Mouse (Mus musculus): ENCODE results near the gene Slc25a24. TPM values are rescaled to one million over a fixed set of nuclear protein-coding genes. Genes with fewer than 3 reads are reported as not detected.

The Slc25a24 gene
- polyA plus RNA-seq, 1 experiment, result 1.7 TPM

GRCm38 (mm10) chr3:109124091-109124490 is 1.1 kb downstream of the Slc25a24 start:
- no peak overlapping the region; the same call in 1 of the 2 replicates for H3K4me3 ChIP-seq (ENCODE audit: insufficient read depth, low read length)

DNA sequence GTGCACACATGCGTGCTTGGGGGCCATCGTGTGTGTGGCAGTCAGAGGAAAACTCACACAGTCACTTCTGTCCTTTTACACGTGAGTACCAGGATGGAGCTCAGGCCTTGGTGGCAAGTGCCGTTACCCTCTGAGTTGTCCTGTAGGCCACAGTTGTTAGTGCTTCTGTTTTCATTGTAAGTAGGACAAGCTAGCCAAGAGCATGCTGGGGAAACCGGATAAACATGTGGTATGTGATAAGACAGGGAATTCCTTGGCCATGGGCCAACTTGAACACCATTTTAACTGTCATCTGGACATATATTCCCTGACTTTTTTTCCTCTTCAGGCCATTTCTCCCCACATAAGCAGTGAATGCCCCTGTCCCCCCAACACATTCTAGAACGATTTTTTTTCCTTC is 2.6 kb downstream of the Slc25a24 start:
- H3K27ac ChIP-seq (ENCODE audit: insufficient read depth, low read length), result no peak overlapping the region
- H3K4me1 ChIP-seq (ENCODE audit: control insufficient read depth, insufficient read depth, low read length), result no peaks in the 10 kb centered on the region; the same call in 1 of the 2 replicates
- H3K4me3 ChIP-seq (ENCODE audit: insufficient read depth, low read length), result no peak overlapping the region
- TF ChIP-seq CTCF (IDR thresholded peaks at IDR 0.05; ENCODE audit: extremely low read depth, insufficient read depth, low read length) (no peak), POLR2A (IDR thresholded peaks at IDR 0.05; ENCODE audit: extremely low read depth, insufficient read depth, low read length) (no peak)

More at GRCm38 (mm10) chr3:109124091-109124490, 1.1 kb downstream of the Slc25a24 start:
- H3K4me1 ChIP-seq (ENCODE audit: control insufficient read depth, insufficient read depth, low read length), result no peaks in the 10 kb centered on the region; the same call in 1 of the 2 replicates
- TF ChIP-seq POLR2A (IDR thresholded peaks at IDR 0.05; ENCODE audit: extremely low read depth, insufficient read depth, low read length), result no peak
- H3K27ac ChIP-seq (ENCODE audit: insufficient read depth, low read length), result no peak overlapping the region

- no peak overlapping the region for H3K27ac ChIP-seq (ENCODE audit: insufficient read depth, low read length)
- no peak for TF ChIP-seq CTCF (IDR thresholded peaks at IDR 0.05; ENCODE audit: extremely low read depth, insufficient read depth, low read length)
- no peak for TF ChIP-seq POLR2A (IDR thresholded peaks at IDR 0.05; ENCODE audit: extremely low read depth, insufficient read depth, low read length)
- no peaks in the 10 kb centered on the region for H3K4me1 ChIP-seq (ENCODE audit: control insufficient read depth, insufficient read depth, low read length)
- no peak overlapping the region for H3K4me3 ChIP-seq (ENCODE audit: insufficient read depth, low read length)
These were observed 6.8 kb downstream of the Slc25a24 start for GRCm38 (mm10) chr3:109129768-109130167.

GRCm38 (mm10) chr3:109132966-109133365 is 10.0 kb downstream of the Slc25a24 start:
- no peak for TF ChIP-seq CTCF (IDR thresholded peaks at IDR 0.05; ENCODE audit: extremely low read depth, insufficient read depth, low read length)
- no peak for TF ChIP-seq POLR2A (IDR thresholded peaks at IDR 0.05; ENCODE audit: extremely low read depth, insufficient read depth, low read length)
- Histone ChIP-seq H3K27ac (ENCODE audit: insufficient read depth, low read length) (no peak overlapping the region), H3K4me3 (ENCODE audit: insufficient read depth, low read length) (no peak overlapping the region), H3K4me1 (ENCODE audit: control insufficient read depth, insufficient read depth, low read length) (no peaks in the 10 kb centered on the region)

DNA sequence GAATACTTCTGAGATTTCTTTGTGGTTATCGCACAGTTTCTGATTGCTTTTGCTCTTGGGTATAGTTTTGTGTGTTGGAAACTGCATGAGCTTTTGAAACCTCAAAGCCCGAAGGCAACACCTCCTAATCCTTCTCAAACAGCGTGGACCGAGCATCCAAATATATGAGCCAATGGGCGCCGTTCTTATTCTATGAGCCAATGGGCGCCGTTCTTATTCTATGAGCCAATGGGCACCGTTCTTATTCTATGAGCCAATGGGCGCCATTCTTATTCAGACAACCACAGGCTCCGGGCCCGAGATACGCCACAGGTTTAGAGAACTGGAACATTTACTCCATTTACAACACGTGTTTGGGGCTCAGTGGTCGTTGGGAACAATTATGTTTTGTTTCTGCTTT is 11.1 kb downstream of the Slc25a24 start:
- TF ChIP-seq POLR2A (IDR thresholded peaks at IDR 0.05; ENCODE audit: extremely low read depth, insufficient read depth, low read length) (no peak), CTCF (IDR thresholded peaks at IDR 0.05; ENCODE audit: extremely low read depth, insufficient read depth, low read length) (no peak)
- no peaks in the 10 kb centered on the region for H3K4me1 ChIP-seq (ENCODE audit: control insufficient read depth, insufficient read depth, low read length)
- no peak overlapping the region for H3K27ac ChIP-seq (ENCODE audit: insufficient read depth, low read length)
- H3K4me3 ChIP-seq (ENCODE audit: insufficient read depth, low read length), result no peak overlapping the region

- Histone ChIP-seq H3K4me3 (ENCODE audit: insufficient read depth, low read length) (no peak overlapping the region), H3K27ac (ENCODE audit: insufficient read depth, low read length) (no peak overlapping the region), H3K4me1 (ENCODE audit: control insufficient read depth, insufficient read depth, low read length) (no peaks in the 10 kb centered on the region)
- no peak for TF ChIP-seq CTCF (IDR thresholded peaks at IDR 0.05; ENCODE audit: extremely low read depth, insufficient read depth, low read length)
- TF ChIP-seq POLR2A (IDR thresholded peaks at IDR 0.05; ENCODE audit: extremely low read depth, insufficient read depth, low read length), result no peak
These were observed 12.4 kb downstream of the Slc25a24 start for GRCm38 (mm10) chr3:109135352-109135751.

DNA sequence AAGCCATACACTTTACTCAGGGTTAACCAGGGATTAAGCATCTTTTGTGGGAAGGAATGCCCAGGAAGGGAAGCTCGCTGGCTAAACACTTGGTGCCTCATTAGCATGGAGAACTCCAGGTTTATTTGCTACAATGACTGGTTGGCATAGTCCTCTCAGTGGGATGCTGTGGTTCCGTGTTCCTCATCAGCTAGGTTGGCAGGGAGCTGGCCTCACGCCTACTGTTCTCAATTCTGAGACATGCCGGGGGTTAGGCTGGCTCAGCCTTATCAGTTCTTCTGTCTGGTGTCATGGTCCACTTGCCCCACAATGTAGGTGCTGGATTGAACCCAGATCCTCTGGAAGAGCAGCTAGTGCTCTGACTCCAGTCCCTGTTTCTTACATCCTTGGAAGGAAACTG is 29.6 kb downstream of the Slc25a24 start:
- Histone ChIP-seq H3K27ac (ENCODE audit: insufficient read depth, low read length) (no peak overlapping the region), H3K4me1 (ENCODE audit: control insufficient read depth, insufficient read depth, low read length) (no peaks in the 10 kb centered on the region), H3K4me3 (ENCODE audit: insufficient read depth, low read length) (no peak overlapping the region)
- TF ChIP-seq CTCF (IDR thresholded peaks at IDR 0.05; ENCODE audit: extremely low read depth, insufficient read depth, low read length) (no peak), POLR2A (IDR thresholded peaks at IDR 0.05; ENCODE audit: extremely low read depth, insufficient read depth, low read length) (no peak)

GRCm38 (mm10) chr3:109153410-109153809 is 30.5 kb downstream of the Slc25a24 start:
- H3K4me1 ChIP-seq (ENCODE audit: control insufficient read depth, insufficient read depth, low read length), result no peaks in the 10 kb centered on the region
- H3K4me3 ChIP-seq (ENCODE audit: insufficient read depth, low read length), result no peak overlapping the region
- no peak overlapping the region for H3K27ac ChIP-seq (ENCODE audit: insufficient read depth, low read length)
- TF ChIP-seq POLR2A (IDR thresholded peaks at IDR 0.05; ENCODE audit: extremely low read depth, insufficient read depth, low read length), result no peak
- no peak for TF ChIP-seq CTCF (IDR thresholded peaks at IDR 0.05; ENCODE audit: extremely low read depth, insufficient read depth, low read length)

DNA sequence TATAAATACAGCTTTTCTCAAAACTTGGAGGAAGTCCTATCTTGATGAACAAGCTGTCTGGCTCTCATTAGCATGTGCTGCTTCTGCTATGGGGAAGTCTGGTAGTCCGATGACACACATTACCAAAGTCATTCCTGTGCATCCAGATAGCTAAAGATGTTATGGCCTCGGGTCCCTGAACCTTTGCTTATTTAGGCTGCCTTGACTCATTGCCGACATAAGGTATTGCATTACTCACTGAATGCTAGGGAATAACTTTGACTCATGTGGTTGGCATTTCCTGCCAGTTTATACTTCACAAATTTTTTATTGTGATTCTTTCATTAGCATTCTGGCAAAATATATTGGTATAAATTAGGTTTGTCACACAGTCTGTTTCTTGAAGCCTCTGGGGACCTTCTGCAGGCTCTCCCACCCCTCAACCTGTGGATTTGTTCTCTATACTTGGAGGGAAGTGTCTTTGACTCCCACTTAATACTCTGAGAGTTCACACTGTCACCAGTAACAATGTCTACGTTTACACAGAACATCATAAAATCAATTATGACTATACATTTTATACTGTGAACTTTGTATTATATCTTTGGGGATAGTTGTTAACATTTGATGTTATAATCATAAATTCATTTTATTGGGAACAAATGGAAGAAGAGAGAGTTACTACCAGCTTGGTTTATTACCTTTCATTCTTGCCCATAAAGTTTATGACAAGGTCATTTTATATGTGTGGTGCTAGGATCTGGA is 33.1 kb downstream of the Slc25a24 start:
- H3K4me1 ChIP-seq (ENCODE audit: control insufficient read depth, insufficient read depth, low read length), result no peaks in the 10 kb centered on the region
- no peak for TF ChIP-seq POLR2A (IDR thresholded peaks at IDR 0.05; ENCODE audit: extremely low read depth, insufficient read depth, low read length)
- no peak overlapping the region for H3K4me3 ChIP-seq (ENCODE audit: insufficient read depth, low read length)
- H3K27ac ChIP-seq (ENCODE audit: insufficient read depth, low read length), result no peak overlapping the region

- H3K4me1 ChIP-seq (ENCODE audit: control insufficient read depth, insufficient read depth, low read length), result no peaks in the 10 kb centered on the region
- H3K4me3 ChIP-seq (ENCODE audit: insufficient read depth, low read length), result no peak overlapping the region
- no peak overlapping the region for H3K27ac ChIP-seq (ENCODE audit: insufficient read depth, low read length)
- no peak for TF ChIP-seq POLR2A (IDR thresholded peaks at IDR 0.05; ENCODE audit: extremely low read depth, insufficient read depth, low read length)
- no peak for TF ChIP-seq CTCF (IDR thresholded peaks at IDR 0.05; ENCODE audit: extremely low read depth, insufficient read depth, low read length)
These were observed 34.5 kb downstream of the Slc25a24 start for GRCm38 (mm10) chr3:109157481-109157880.
